Mouse (Mus musculus) hindbrain, embryonic 13.5 days (tissue): ENCODE data around the gene Natd1. TPM values are rescaled to one million over a fixed set of nuclear protein-coding genes. Genes with fewer than 3 reads are reported as not detected.

ENCODE experiments used
- ATAC-seq: fragments of 200-750 bp; cut with Nextera tagmentation; 2 replicates; pipeline ENCODE4 v1.8.0; 2017; ENCODE audit warnings: moderate TSS enrichment; ENCODE audit not compliant: low FRiP score
- H3K27ac ChIP-seq: fragments of 300-500 bp; sonication (generic); 2 replicates; pipeline ENCODE4 v1.5.1; 2015; ENCODE audit warnings: inconsistent platforms, mild to moderate bottlenecking, moderate library complexity
- H3K27me3 ChIP-seq: fragments of 300-500 bp; sonication (generic); 2 replicates; pipeline ENCODE4 v1.6.1; 2015; ENCODE audit warnings: mild to moderate bottlenecking, inconsistent platforms
- H3K36me3 ChIP-seq: fragments of 300-500 bp; sonication (generic); 2 replicates; pipeline ENCODE4 v1.6.1; 2015; ENCODE audit warnings: mild to moderate bottlenecking, inconsistent platforms
- H3K4me1 ChIP-seq: fragments of 300-500 bp; sonication (generic); replicated peaks from 2 replicates; pipeline ENCODE4 v1.6.1; 2015; ENCODE audit warnings: inconsistent platforms
- H3K4me2 ChIP-seq: fragments of 300-500 bp; sonication (generic); 2 replicates; pipeline ENCODE4 v1.6.1; 2015; ENCODE audit warnings: inconsistent platforms, mild to moderate bottlenecking, moderate library complexity
- H3K4me3 ChIP-seq: fragments of 300-500 bp; sonication (generic); 2 replicates; pipeline ENCODE4 v1.5.1; 2015; ENCODE audit warnings: mild to moderate bottlenecking, inconsistent platforms
- H3K9ac ChIP-seq: fragments of 300-500 bp; sonication (generic); 2 replicates; pipeline ENCODE4 v1.6.1; 2015; ENCODE audit warnings: mild to moderate bottlenecking, inconsistent platforms
- H3K9me3 ChIP-seq: fragments of 300-500 bp; sonication (generic); 2 replicates; pipeline ENCODE4 v1.6.1; 2016; ENCODE audit warnings: inconsistent platforms
- WGBS: fragments of 180-500 bp; shearing (Covaris S2); methylation state at CpG from one replicate; pipeline ENCODE4 v1.1.7; 2015; 5-methylcytosine and 5-hydroxymethylcytosine counted together
- polyA plus RNA-seq: library from polyadenylated mRNA; unstranded; fragments of >200 nt; fragmentation: Nextera tagmentation; extraction: Ambion mirVana; gene quantifications from 2 replicates; pipeline ENCODE4 v1.2.1, GENCODE M21; 2015

Gene Natd1
- polyA plus RNA-seq: 36.1 and 36.8 TPM in 2 replicates

DNA sequence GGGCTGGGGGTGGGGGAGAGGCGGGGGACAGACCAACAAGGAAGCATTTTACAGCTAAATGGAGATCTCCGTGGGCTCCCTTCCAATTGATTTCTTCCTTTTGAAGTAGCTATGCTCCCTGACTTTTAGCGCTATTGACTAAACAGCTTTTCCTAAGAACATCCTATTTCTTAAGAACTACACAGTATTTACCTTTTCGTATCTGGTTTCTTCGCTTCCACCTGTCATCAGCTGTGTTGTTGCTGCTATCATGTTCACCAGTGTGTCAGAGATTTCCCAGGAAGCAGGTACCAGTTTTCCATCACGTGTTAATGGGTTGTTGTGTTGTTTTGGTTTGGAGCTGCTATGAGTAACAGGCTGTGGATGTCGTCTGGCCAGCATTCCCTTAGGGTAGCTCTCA is at the start of gene Natd1:
Natd1 (minus strand) TSS at position 260 of the 400 bp plus-strand sequence.
- Histone ChIP-seq H3K27me3 (no peaks in the 10 kb centered on the region), H3K9ac (peak within 1 kb of the TSS; percentile 87), H3K4me3 (peak within 1 kb of the TSS; percentile 69), H3K4me1 (peaks cover 32% of the 10 kb centered on the region), H3K4me2 (peak within 1 kb of the TSS; percentile 69), H3K9me3 (no peaks in the 10 kb centered on the region), H3K36me3 (no peaks in the 10 kb centered on the region), H3K27ac (peak within 1 kb of the TSS; percentile 90)
- ATAC-seq: no peak
- WGBS: 38% methylated on average over 7 of the region's 7 CpGs

DNA sequence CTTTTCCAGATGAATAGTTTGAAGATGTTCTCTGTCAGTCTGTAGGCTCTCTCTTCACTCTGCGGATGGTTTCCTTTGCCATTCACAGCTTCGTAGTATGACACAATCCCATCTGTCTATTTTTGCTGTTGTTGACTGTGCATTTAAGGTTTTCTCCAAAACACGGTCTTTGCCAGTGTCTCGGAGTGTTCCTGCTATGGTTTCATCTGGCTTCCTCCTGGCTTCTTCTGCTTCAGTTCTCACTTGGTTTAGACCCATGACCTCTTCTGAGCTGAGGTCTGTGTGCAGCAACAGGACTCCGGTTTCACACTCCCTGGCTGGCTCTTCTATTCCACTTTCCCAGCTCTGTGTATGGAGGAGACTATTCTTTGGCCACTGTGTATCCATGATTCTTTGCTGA is 48.2 kb upstream of the Natd1 start:
- H3K4me2 ChIP-seq: no peak overlapping the region
- no peak for ATAC-seq
- WGBS: 84% methylated on average over 5 of the region's 5 CpGs

DNA sequence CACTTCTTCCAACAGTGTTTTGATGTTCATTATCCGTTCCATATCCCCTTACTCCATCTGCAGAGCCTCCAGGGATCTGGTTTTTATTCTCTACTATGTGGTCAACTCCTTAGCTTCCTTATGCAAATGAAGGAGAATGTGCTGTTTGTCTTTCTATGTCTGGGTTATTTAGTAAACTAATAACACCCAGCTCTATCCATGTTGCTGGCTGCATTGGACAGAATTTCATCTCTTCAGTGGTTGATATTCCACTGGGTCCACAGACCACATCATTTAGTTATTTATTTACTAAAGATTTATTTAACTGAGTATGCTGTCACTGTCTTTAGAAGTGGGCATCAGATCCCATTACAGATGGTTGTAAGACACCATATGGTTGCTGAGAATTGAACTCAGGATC is 46.6 kb upstream of the Natd1 start:
- Histone ChIP-seq H3K9me3 (no peaks in the 10 kb centered on the region), H3K4me1 (0 out of 2 replicates have a peak, but pooled peaks cover 3% of the 10 kb centered on the region), H3K4me2 (no peak overlapping the region), H3K36me3 (no peaks in the 10 kb centered on the region), H3K4me3 (no peak overlapping the region), H3K27ac (no peak overlapping the region), H3K27me3 (0 out of 2 replicates have a peak, but pooled peaks cover 3% of the 10 kb centered on the region), H3K9ac (no peak overlapping the region)
- no peak for ATAC-seq
- 64% methylated on average over 1 of the region's 1 CpGs for whole genome bisulfite sequencing

More for the DNA sequence above, 48.2 kb upstream of the Natd1 start:
- no peak overlapping the region for H3K27ac ChIP-seq
- no peak overlapping the region for H3K4me3 ChIP-seq
- H3K27me3 ChIP-seq: 0 out of 2 replicates have a peak, but pooled peaks cover 3% of the 10 kb centered on the region
- H3K9ac ChIP-seq: no peak overlapping the region
- no peaks in the 10 kb centered on the region for H3K9me3 ChIP-seq
- H3K36me3 ChIP-seq: no peaks in the 10 kb centered on the region
- no peaks in the 10 kb centered on the region for H3K4me1 ChIP-seq

DNA sequence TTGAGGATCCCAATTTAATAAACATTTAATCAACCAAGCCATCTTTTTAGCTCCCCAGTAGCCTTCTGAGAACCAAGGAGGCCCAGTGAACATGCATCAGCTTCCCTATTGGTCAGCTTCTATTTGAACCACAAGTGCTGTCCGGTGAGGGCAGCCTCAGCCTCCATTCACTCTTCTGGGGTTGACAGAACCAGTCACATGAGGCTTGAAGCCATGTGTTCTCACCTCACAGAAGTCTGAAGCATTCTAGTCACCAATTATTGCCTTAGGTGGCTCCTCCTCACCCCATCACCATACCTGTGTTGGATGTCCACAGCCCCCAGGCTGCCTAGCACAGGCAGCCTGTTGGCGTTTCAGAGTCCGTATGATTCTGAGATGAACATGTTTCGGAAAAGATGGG is 44.4 kb upstream of the Natd1 start:
- no peaks in the 10 kb centered on the region for H3K36me3 ChIP-seq
- no peaks in the 10 kb centered on the region for H3K9me3 ChIP-seq
- 94% methylated on average over 4 of the region's 4 CpGs for WGBS
- no peak overlapping the region for H3K27ac ChIP-seq
- peaks cover 16% of the 10 kb centered on the region for H3K4me1 ChIP-seq
- H3K4me3 ChIP-seq: no peak overlapping the region
- H3K9ac ChIP-seq: no peak overlapping the region
- 0 out of 2 replicates have a peak, but pooled peaks cover 3% of the 10 kb centered on the region for H3K27me3 ChIP-seq
- ATAC-seq: no peak
- no peak overlapping the region for H3K4me2 ChIP-seq

DNA sequence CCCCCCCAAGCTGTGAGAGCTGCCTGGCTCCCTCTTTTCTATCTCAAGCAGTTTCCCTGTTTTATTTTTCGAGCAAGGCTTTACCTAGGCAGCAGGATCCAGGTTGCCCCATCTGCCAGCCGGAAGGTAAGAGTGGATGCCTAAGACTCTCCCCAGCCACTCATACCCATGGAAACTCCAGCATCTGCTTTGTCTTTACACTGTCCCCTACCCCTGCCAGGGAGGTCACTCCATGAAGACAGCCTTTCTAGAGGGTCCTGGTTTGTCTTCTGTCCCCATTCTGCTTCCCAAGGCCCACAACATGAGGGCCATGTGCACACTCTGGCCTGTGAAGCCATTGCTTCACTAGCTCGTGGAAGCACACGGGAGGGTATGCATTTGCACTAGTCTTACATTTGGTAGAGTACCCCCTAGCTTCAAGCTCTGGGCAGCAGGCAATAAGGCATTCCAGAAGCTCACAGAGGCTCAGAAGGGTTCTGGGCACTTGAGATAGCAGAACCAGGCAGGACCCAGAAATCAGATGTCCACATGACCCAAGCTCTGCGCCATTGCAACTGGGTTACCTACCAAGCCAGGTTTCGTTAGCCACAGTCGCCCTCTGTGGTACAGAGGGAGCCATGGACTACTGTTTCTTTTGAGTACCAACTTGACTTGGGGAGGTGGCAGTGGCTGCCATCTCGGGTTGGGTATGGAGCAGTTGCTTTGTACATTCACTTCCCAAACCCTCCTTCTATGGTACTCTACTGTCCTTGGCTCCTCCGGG is 41.3 kb upstream of the Natd1 start:
- Histone ChIP-seq H3K9ac (no peak overlapping the region), H3K4me3 (no peak overlapping the region), H3K4me1 (peaks cover 21% of the 10 kb centered on the region), H3K36me3 (peaks cover 22% of the 10 kb centered on the region), H3K27me3 (0 out of 2 replicates have a peak, but pooled peaks cover 3% of the 10 kb centered on the region), H3K27ac (no peak overlapping the region), H3K4me2 (no peak overlapping the region), H3K9me3 (no peaks in the 10 kb centered on the region)
- 76% methylated on average over 9 of the region's 9 CpGs for WGBS
- no peak for ATAC-seq

DNA sequence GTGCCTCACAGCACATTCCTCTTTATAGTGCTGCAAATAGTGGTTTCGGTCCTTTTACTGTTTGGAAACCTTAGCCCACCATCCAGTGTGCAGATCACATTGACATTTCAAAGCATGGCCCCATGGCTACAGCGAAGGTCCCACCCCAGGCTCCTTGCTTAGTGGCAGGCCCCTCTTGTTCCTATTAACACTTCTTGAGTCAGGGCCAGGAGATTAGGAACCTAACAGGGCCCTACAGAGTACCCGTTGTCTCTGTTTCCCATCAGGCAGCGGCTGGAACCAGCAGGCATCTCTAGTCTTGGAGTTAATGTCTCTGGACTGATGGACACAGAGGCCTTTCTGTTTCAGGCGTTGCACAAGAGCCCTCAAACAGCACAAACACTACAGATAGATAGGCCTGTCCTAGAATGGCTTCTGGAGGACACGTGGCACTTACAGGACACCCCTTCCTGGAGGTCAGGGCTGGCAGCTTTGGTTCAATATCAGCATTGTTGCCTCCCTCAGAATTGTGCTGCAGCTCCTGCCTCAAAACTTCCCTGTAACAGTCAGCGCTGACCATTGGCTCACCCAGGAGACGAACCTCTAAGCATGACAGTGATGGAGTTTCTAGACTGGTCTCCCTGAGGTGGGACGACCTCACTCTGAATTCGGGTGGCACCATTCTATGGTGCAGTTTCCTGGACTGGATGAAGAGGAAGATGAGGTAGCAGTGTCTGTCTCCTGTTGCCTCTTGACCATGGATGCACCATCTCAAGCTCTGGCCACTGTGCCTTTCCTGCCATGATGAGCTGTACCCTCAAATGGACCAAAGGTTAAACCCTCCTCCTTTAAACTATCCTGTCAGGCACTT is 39.9 kb upstream of the Natd1 start:
- Histone ChIP-seq H3K4me1 (peaks cover 21% of the 10 kb centered on the region), H3K9ac (peak overlapping the region; percentile 46), H3K27ac (no peak overlapping the region), H3K36me3 (peaks cover 31% of the 10 kb centered on the region), H3K4me2 (peak overlapping the region; percentile 32; the same call in 1 of the 2 replicates), H3K4me3 (no peak overlapping the region), H3K9me3 (no peaks in the 10 kb centered on the region), H3K27me3 (0 out of 2 replicates have a peak, but pooled peaks cover 3% of the 10 kb centered on the region)
- WGBS: 76% methylated on average over 10 of the region's 10 CpGs
- ATAC-seq: peak; percentile 47

DNA sequence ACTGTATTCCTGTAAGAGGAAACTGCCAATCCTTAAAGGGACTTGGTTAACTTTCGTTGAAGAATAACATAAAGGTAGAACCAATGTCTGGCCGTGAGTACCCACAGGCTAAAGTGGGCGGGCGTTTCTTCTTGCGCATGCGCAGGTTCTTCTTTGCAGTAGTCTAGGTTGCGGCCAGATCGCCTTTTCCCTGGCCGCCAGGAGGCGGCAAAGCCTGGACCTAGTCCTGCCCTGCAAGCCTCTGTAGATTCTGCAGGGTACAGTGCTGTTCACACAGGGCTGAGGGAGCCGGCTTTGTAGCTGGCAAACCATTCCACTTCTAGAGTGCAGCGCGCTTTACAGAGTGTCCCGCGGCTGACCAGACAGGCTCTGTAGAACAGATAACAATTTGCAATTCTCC is 39.3 kb upstream of the Natd1 start:
- no peaks in the 10 kb centered on the region for H3K9me3 ChIP-seq
- no peak overlapping the region for H3K4me3 ChIP-seq
- H3K36me3 ChIP-seq: peaks cover 38% of the 10 kb centered on the region
- ATAC-seq: peak; percentile 96
- H3K4me2 ChIP-seq: peak overlapping the region; percentile 32
- WGBS: 4% methylated on average over 15 of the region's 15 CpGs
- peak overlapping the region; percentile 46 for H3K9ac ChIP-seq
- 0 out of 2 replicates have a peak, but pooled peaks cover 3% of the 10 kb centered on the region for H3K27me3 ChIP-seq
- H3K4me1 ChIP-seq: peaks cover 21% of the 10 kb centered on the region
- no peak overlapping the region for H3K27ac ChIP-seq

DNA sequence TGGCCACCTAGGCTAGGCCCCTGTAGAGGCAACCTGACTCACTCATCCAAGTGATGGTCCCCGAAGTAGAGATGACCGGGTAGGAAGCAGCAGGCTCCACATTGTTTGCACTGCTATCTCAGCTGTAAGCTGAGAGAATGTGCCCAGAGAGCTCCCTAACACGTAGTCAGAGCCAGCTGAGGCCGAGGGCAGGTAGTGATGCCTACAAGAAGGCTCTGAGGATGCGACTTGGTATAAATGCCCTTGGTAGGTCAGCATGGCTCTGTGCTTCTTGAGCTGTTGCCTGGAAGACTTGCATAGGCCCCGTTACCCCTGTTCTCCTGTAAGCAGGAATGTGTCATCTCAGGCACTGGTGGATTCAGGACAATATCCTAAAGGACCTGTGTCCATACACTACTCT is 38.4 kb upstream of the Natd1 start:
- peaks cover 46% of the 10 kb centered on the region for H3K36me3 ChIP-seq
- WGBS: 96% methylated on average over 6 of the region's 6 CpGs

DNA sequence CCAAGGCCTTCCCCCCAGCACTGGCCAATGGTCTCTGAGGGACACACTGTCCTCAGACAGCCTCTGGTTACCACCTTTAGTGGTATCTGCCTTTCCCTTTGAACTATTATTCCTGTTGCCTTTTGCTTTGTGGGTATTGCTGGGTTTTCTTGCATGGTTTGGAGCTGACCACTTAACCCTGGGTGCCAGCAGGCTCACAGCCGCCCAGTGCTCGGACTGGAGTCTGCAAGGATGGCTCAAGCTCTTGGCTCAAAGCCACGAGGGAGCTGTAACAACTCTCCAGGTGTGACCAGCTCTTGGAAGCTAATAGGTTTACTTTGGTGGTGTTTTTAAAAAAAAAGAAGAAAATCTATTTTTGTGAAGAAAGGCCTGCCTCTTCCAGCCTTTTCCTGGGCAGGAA is 37.8 kb upstream of the Natd1 start:
- Histone ChIP-seq H3K27ac (no peak overlapping the region), H3K9me3 (no peaks in the 10 kb centered on the region), H3K4me2 (no peak overlapping the region), H3K4me3 (no peak overlapping the region), H3K9ac (no peak overlapping the region), H3K4me1 (peaks cover 21% of the 10 kb centered on the region), H3K36me3 (peaks cover 51% of the 10 kb centered on the region), H3K27me3 (no peaks in the 10 kb centered on the region)
- WGBS: 91% methylated on average over 3 of the region's 3 CpGs
- no peak for ATAC-seq

More for the DNA sequence above, 38.4 kb upstream of the Natd1 start:
- ATAC-seq: no peak
- Histone ChIP-seq H3K9me3 (no peaks in the 10 kb centered on the region), H3K4me3 (no peak overlapping the region), H3K9ac (no peak overlapping the region), H3K27me3 (no peaks in the 10 kb centered on the region), H3K4me2 (no peak overlapping the region), H3K27ac (no peak overlapping the region), H3K4me1 (peaks cover 21% of the 10 kb centered on the region)

DNA sequence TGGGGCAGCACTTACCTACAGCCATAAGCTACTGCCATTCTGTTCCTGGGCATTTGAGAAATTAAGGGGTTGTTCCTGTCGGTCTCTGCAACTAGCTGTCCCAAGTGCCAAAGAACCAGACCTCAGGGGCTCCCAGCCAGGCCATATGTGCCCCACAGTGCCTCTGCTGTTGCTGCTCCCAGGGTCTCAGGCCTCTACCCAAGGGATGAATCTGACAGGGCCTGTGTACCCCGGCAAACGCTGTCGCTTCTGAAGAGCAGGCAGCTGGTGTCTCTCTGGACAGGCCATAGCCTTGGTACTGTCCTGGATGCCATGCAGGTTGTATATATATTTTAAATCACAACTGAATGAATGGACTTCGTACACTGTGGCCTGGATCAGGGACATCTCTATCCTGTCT is 37.3 kb upstream of the Natd1 start:
- ATAC-seq: no peak
- WGBS: 93% methylated on average over 5 of the region's 5 CpGs
- no peak overlapping the region for H3K9ac ChIP-seq

DNA sequence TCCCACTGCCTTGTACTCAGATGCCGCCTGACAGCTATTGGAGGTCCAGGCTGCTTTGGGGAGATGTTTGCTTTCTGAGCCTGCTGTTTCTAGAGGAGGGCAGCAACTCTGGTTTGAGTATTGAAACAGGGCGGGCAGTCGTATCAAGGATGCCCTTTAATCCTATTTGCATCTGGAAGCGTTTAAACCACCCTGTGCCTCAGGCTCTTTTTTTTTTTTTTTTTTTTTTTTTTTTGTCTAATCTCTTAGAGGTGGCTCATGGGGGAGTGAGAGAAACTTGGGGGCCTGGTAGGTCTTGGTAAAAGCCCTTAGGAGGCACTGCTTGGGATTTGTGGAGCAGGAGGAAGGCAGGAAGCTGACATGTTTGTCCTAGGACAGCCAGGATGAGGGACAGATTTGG is 30.5 kb upstream of the Natd1 start:
- WGBS: 87% methylated on average over 4 of the region's 4 CpGs
- Histone ChIP-seq H3K27ac (no peak overlapping the region), H3K4me1 (peaks cover 9% of the 10 kb centered on the region), H3K9me3 (no peaks in the 10 kb centered on the region), H3K9ac (no peak overlapping the region), H3K27me3 (no peaks in the 10 kb centered on the region), H3K36me3 (peaks cover 81% of the 10 kb centered on the region), H3K4me3 (no peak overlapping the region), H3K4me2 (no peak overlapping the region)
- no peak for ATAC-seq

More for the DNA sequence above, 37.3 kb upstream of the Natd1 start:
- Histone ChIP-seq H3K9me3 (no peaks in the 10 kb centered on the region), H3K27me3 (no peaks in the 10 kb centered on the region), H3K4me1 (peaks cover 21% of the 10 kb centered on the region), H3K36me3 (peaks cover 56% of the 10 kb centered on the region), H3K4me2 (no peak overlapping the region), H3K4me3 (no peak overlapping the region), H3K27ac (no peak overlapping the region)

DNA sequence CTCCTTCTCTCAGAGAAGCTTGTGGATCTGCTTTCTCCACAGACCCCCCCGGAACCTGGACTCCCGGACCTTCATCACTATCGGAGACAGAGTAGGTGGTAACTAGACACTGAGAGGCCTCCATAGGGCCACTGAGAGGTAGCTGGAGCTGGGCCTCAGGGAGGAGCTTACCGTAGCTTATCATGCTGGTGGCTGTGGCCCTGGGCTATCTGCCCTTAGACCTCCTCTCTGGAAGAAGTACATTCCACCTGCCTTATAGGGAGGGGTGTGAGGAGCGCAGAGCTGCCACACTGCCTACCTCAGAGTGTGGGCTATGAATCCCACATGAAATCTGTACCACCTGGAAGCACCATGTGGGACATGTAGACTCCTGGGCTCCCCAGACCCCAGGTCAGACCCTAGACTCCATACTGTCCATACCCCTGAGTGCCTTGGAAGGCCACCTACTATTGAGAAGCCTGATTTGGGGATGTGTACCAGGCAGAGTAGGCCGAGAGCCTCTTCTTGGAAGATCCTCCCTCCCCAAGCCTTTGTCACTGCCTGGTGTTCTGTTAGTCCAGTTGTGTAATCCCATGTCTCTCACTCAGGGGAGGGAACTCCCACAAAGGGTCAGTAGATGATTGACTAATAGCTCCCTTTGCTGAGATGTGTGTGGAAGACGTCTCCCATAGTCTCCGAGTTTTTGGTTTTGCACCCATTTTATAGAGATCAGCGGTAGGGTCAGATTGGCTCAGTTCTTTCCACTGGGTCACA is 27.9 kb upstream of the Natd1 start:
- Histone ChIP-seq H3K27ac (no peak overlapping the region), H3K9ac (no peak overlapping the region), H3K36me3 (peaks cover 56% of the 10 kb centered on the region), H3K4me1 (peaks cover 9% of the 10 kb centered on the region), H3K9me3 (no peaks in the 10 kb centered on the region), H3K27me3 (no peaks in the 10 kb centered on the region), H3K4me2 (no peak overlapping the region), H3K4me3 (no peak overlapping the region)
- WGBS: 96% methylated on average over 9 of the region's 9 CpGs
- ATAC-seq: no peak
